Mouse (Mus musculus): ENCODE data around the gene Snrpa. TPM values are rescaled to one million over a fixed set of nuclear protein-coding genes. Genes with fewer than 3 reads are reported as not detected.
"Not testable (repeated sequence)": the region's sequence is repeated elsewhere in the genome, so short reads cannot be mapped to it uniquely, and the experiment has no call there.

Gene Snrpa
- 100 to 1,000 TPM; 102 to 104 TPM for total RNA-seq (2021)
- long read RNA-seq, experiment 1, transcript Snrpa-206 (6 exons, 1,288 nt): minor isoform, 9 of 110 reads
- long read RNA-seq, experiment 1, transcript Snrpa-202 (7 exons, 1,336 nt): minor isoform, 29 of 110 reads
- long read RNA-seq, experiment 1, transcript Snrpa-201 (7 exons, 1,365 nt): major isoform, 68 of 110 reads
- long read RNA-seq, experiment 1, partial matches to known transcripts: 1 of 110 reads
- long read RNA-seq, experiment 1, other reads (novel, unspliced or antisense): 3 of 110 reads
- long read RNA-seq, experiment 2, transcript Snrpa-206 (6 exons, 1,288 nt): minor isoform, 9 of 174 reads
- long read RNA-seq, experiment 2, transcript Snrpa-202 (7 exons, 1,336 nt): minor isoform, 59 of 174 reads
- long read RNA-seq, experiment 2, transcript Snrpa-201 (7 exons, 1,365 nt): major isoform, 89 of 174 reads
- long read RNA-seq, experiment 2, partial matches to known transcripts: 4 of 174 reads
- long read RNA-seq, experiment 2, other reads (novel, unspliced or antisense): 12 of 174 reads

- DNase-seq (ENCODE audit: low spot score in 2 of 2): peak; percentile 71 to 88
These were observed at the start of gene Snrpa, which contains the start of gene BC024978 for GRCm38 (mm10) chr7:27195681-27196611. Gene Snrpa, minus strand, starts transcription at chr7:27196271. Gene BC024978, plus strand, starts transcription at chr7:27195781.

GRCm38 (mm10) chr7:27244088-27244487 is 48.0 kb upstream of the Snrpa start:
- DNase-seq (ENCODE audit: low spot score in 2 of 2): not testable (repeated sequence)

DNA sequence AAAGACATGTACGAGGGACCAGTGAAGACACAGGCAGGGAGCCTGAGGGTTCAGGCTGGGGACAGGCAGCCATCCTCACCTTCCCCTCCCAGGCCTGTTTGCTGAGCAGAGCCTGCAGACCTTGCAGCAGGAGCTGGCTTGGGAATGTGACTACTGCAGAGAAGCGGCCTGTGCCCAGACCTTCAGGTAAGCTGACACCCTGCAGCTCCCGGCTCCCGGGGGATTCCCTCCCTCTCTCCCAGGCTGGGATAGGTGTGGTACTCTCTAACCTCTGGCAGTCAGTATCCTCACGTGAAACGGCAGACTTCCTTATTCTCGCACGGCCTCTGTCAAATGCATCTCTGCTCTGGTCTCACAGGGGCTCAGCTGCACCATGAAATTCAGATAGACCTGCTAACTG is 47.1 kb upstream of the Snrpa start:
- DNase-seq (ENCODE audit: low spot score in 2 of 2): no peak

- no peak for DNase-seq (ENCODE audit: low spot score in 2 of 2)
These were observed 42.5 kb upstream of the Snrpa start for GRCm38 (mm10) chr7:27238568-27238967.

DNA sequence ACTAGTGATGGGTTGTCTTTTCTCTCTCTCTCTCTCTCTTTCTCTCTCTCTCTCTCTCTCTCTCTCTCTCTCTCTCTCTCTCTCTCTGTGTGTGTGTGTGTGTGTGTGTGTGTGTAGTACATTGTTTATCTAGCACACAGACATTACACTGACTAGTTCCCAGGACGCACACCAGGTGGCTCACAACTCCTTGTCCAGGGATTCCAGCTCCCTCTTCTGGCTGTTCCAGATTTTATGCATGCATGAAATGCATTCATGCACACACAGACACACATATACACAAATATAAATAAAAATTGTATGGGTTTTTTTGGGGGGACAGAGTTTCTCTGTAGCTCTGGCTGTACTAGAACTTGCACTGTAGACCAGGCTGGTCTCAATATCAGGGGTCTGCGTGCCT is 41.5 kb upstream of the Snrpa start:
- DNase-seq (ENCODE audit: low spot score in 2 of 2): no peak

DNA sequence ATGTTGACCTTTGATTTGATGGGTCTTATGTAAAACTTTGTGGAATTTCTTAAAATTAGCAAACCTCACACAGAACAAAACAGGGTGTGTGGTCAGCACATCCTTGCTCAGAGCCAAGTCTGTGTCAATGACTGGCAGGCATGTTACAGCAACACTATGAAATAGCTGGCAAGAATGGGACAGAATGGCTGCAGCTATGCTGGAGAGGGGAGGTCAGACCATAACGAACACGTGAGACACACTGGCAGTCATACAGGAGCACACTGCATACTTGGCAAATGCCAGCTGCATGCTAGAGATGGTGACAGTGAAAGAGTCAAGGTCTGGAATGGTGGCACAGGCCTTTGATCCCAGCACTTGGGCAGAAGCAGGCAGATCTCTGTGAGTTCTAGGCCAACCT is 39.7 kb upstream of the Snrpa start:
- no peak for DNase-seq (ENCODE audit: low spot score in 2 of 2)

DNA sequence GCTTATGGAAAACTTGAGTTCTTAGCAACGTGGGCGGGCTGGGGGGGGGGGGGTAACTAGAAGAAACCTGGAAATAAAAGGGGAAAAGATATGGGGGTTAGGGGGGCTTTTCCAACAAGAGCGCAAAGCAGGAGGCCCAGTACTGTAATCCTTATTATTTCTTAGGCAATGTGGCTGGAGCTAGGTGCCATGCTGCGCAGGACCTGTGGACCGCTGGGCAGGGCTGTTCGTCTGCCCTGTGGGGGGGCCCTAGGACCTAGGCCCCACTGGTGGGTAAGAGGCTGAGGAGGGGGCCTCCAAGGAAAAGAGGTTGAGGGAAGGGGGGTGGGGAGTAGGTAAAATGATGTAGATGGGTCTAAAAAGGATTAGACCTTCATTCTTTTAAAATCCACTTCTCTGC is 37.2 kb upstream of the Snrpa start:
- DNase-seq (ENCODE audit: low spot score in 2 of 2): no peak

GRCm38 (mm10) chr7:27232781-27233281 is 36.8 kb upstream of the Snrpa start, which contains the start of gene Coq8b:
Gene Coq8b, plus strand, starts transcription at chr7:27233023.
- DNase-seq (ENCODE audit: low spot score in 2 of 2): peak; percentile 76 to 91

- DNase-seq (ENCODE audit: low spot score in 2 of 2): peak in 1 of 2 experiments; percentile 51
These were observed 35.7 kb upstream of the Snrpa start for GRCm38 (mm10) chr7:27231693-27232331.

GRCm38 (mm10) chr7:27230781-27231180 is 34.7 kb upstream of the Snrpa start:
- DNase-seq (ENCODE audit: low spot score in 2 of 2): no peak

- no peak for DNase-seq (ENCODE audit: low spot score in 2 of 2)
These were observed 32.8 kb upstream of the Snrpa start for GRCm38 (mm10) chr7:27228865-27229264.

- peak; percentile 71 to 85 for DNase-seq (ENCODE audit: low spot score in 2 of 2)
These were observed 32.3 kb upstream of the Snrpa start, which contains the start of gene Itpkc for GRCm38 (mm10) chr7:27228281-27228821. Gene Itpkc, minus strand, starts transcription at chr7:27228661.

GRCm38 (mm10) chr7:27227676-27228075 is 31.6 kb upstream of the Snrpa start:
- no peak for DNase-seq (ENCODE audit: low spot score in 2 of 2)

DNA sequence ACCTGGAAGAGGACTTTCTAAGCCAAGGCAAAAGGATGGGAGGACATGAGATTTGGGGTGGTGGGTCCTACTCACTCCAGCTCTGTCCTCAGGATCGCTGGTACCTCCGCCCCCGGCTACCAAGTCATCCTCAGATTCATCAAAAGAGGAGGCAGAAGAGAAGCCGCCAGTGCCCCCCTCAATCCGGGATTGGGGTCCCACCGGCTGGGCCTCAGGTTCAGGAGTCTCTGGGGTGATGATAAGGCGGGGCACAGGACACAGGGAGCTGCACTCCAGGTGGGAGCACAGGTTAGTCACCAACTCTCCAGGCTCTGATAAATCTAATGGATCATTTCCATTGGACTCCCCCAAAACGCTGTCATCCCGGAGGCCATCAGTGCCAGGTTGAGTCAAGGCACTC is 31.2 kb upstream of the Snrpa start:
- DNase-seq (ENCODE audit: low spot score in 2 of 2): no peak

- DNase-seq (ENCODE audit: low spot score in 2 of 2): no peak
These were observed 29.0 kb upstream of the Snrpa start for GRCm38 (mm10) chr7:27224877-27225575.

- no peak for DNase-seq (ENCODE audit: low spot score in 2 of 2)
These were observed 26.5 kb upstream of the Snrpa start for GRCm38 (mm10) chr7:27222538-27222937.

DNA sequence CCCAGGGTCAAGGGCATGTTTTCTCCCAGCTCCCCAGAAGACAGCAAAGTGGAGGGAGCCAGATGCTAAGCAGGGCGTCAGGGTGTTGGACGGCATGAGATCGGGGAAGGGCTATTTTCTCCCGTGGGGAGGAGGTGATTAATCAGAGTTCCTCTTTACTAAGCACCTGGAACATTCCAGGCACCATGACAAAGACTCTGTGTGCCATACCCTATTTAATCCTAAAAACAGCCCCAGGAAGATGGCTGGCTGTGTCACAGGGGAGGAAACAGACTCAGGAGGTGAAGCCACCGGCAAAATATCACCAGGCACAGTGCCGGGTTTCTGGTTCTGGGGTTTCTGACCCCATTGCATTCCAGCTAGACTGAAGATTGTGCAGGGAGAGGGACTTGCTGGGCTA is 25.9 kb upstream of the Snrpa start:
- DNase-seq (ENCODE audit: low spot score in 2 of 2): no peak

DNA sequence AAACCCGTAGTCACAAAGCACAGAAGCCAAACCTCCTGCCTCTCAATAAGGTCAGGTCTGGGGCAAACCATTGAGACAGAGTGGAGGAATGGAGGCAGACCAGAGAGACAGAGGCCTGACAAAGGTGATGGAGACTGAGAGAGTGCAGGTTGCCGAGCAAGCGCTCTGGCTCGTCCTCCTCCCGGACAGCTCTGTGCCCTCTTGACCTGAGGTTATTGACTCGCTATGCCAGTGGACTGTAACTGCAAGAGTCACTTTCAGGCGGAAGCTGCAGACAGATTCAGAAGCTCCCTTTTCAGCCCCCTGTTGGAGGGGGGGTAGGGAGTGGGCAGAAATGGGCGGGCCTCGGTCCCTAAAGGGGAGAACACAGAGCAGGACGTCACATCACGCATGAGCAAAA is 23.9 kb upstream of the Snrpa start:
- no peak for DNase-seq (ENCODE audit: low spot score in 2 of 2)

DNA sequence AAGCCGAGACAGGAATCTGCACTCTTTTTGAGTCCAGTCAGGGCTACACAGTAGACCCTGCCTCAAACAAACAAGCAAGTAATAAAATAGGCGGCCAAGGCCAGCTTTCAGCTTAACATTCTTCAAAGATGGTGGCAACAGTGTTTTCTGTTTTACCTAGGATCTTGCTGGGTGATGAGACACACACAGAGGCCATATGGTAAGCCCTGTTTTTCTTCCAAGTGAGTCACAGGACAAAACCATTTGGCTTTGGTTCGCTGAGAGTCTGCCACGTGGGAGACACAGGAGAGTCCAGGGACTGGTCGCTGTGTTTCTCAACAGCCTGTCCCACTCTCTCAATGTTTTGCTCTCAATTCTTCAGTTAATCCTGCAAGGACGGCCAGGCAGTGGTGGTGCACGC is 22.5 kb upstream of the Snrpa start:
- DNase-seq (ENCODE audit: low spot score in 2 of 2): no peak

DNA sequence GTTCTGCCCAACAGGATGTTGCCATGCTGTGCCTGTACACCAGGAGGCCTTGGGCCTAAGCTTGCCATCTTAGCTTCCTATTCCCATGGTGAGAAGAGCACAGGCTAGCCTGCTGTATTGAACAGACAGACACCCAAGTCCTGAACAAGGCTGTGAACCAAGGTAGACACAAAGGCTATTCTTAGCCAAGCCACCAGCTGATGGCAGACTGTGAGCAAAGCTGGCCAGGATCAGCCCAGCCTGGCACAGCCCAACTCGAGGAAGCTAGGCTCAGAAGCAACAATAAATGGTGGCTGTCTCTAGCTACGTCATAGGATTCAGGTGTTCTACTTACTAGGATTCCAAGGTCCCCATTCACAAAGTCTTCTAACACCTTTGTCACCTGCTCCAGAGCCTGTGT is 16.6 kb upstream of the Snrpa start:
- DNase-seq (ENCODE audit: low spot score in 2 of 2): no peak

Data from adrenal gland, postnatal 4 days (tissue).